Mouse (Mus musculus): Measurements from ENCODE around the gene Il25.
"Not testable (repeated sequence)": the region's sequence is repeated elsewhere in the genome, so short reads cannot be mapped to it uniquely, and the experiment has no call there.

Il25 gene

GRCm38 (mm10) chr14:54955481-54955880 lies 23.0 kb downstream of the Il25 start:
- DNase-seq: no peak

GRCm38 (mm10) chr14:54956533-54956932 lies 24.0 kb downstream of the Il25 start:
- no peak for DNase-seq

- DNase-seq: no peak
Observed at GRCm38 (mm10) chr14:54958503-54958902, 26.0 kb downstream of the Il25 start.

- no peak for DNase-seq
Observed at GRCm38 (mm10) chr14:54959197-54959596, 26.7 kb downstream of the Il25 start.

GRCm38 (mm10) chr14:54959853-54960613 lies 27.5 kb downstream of the Il25 start:
- DNase-seq: not testable (repeated sequence)

GRCm38 (mm10) chr14:54960769-54961168 lies 28.3 kb downstream of the Il25 start:
- no peak for DNase-seq

- no peak for DNase-seq
Observed at GRCm38 (mm10) chr14:54961487-54961886, 29.0 kb downstream of the Il25 start.

GRCm38 (mm10) chr14:54962714-54963113 lies 30.2 kb downstream of the Il25 start:
- DNase-seq: no peak

- no peak for DNase-seq
Observed at GRCm38 (mm10) chr14:54963727-54964126, 31.2 kb downstream of the Il25 start.

GRCm38 (mm10) chr14:54965044-54965443 lies 32.5 kb downstream of the Il25 start:
- DNase-seq: no peak

- DNase-seq: no peak
Observed at GRCm38 (mm10) chr14:54965631-54966030, 33.1 kb downstream of the Il25 start.

GRCm38 (mm10) chr14:54966320-54966977 lies 34.0 kb downstream of the Il25 start, which contains the start of gene Myh6:
TSS of gene Myh6 (minus strand) at chr14:54966927.
- no peak for DNase-seq

- no peak for DNase-seq
Observed at GRCm38 (mm10) chr14:54967874-54968273, 35.4 kb downstream of the Il25 start.

- no peak for DNase-seq
Observed at GRCm38 (mm10) chr14:54968344-54968743, 35.8 kb downstream of the Il25 start.

GRCm38 (mm10) chr14:54972786-54973185 lies 40.3 kb downstream of the Il25 start:
- DNase-seq: not testable (repeated sequence)

- peak; percentile 12 to 21 for DNase-seq
Observed at GRCm38 (mm10) chr14:54974068-54974791, 41.7 kb downstream of the Il25 start.

- no peak for DNase-seq
Observed at GRCm38 (mm10) chr14:54976633-54977032, 44.1 kb downstream of the Il25 start, which contains the start of gene Gm17428. TSS of gene Gm17428 (plus strand) at chr14:54976933.

GRCm38 (mm10) chr14:54978664-54979063 lies 46.2 kb downstream of the Il25 start:
- DNase-seq: no peak

- DNase-seq: no peak
Observed at GRCm38 (mm10) chr14:54981934-54982333, 49.4 kb downstream of the Il25 start.

Measured in cerebellum, postnatal 10 days (tissue).